Mouse (Mus musculus) gastrocnemius, postnatal 10 days (tissue): Measurements from ENCODE around the gene Tlcd1. TPM values are rescaled to one million over a fixed set of nuclear protein-coding genes. Genes with fewer than 3 reads are reported as not detected.
"Not testable (repeated sequence)": the region's sequence is repeated elsewhere in the genome, so short reads cannot be mapped to it uniquely, and the experiment has no call there.

Experiments
- DNase-seq: peaks from one replicate; pipeline ENCODE4 v3.0.0; 2021; ENCODE audit warnings: mixed read lengths
- total RNA-seq, 2 experiments: library from RNA; stranded (reverse); gene quantifications; 2 replicates each; pipeline ENCODE4 v1.2.3; 2021

Gene Tlcd1
- total RNA-seq, 2 experiments from 2014 or later = 7.4 to 11.9 TPM

DNA sequence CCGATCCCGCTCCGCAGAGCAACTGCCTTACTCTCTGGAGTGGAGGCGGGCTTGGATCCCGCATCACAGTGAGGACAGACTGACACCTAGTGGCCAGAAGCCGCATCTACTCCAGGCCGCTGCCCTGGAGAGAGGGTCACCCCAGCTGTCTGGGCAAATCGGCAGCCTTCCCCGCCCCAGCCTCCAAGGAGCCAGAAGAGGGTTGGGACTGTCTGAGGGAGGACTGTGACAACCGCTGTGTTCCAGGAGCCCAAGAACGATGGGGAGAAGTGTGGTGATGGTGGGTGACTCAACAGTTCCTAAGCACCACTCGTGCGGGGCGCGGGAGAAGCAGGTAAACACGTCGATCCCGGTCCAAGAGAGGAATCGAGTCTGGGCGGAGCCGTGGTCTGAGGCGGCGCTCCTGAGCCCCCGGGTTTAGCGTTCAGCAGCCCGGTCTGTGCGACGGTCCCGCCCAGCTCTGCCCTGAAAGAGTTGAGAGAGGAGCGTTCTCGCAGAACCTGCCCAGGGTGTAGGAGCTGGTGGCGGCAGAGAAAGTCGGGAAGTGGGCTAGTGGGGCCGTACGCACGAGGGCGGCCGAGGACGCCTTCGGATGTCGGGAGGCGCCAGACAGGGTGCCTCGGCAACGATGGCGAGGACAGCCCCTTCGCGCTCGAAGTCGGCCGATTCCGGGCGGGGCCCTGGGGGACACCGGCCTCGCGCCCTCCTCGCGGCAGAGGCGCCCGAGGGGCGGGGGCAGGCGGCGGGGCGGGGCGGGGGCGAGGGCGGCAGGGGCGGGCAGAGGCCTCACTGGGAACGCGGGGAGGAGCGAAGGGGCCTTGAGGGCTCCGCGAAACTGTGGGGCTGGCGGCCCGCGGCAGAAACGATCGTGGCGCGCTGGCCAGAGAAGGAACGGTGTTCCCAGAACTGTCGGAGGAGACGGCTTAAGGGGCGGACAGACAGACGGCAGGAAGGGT, 1.7 kb downstream of the Tlcd1 start:
- peak; percentile 94 for DNase-seq

DNA sequence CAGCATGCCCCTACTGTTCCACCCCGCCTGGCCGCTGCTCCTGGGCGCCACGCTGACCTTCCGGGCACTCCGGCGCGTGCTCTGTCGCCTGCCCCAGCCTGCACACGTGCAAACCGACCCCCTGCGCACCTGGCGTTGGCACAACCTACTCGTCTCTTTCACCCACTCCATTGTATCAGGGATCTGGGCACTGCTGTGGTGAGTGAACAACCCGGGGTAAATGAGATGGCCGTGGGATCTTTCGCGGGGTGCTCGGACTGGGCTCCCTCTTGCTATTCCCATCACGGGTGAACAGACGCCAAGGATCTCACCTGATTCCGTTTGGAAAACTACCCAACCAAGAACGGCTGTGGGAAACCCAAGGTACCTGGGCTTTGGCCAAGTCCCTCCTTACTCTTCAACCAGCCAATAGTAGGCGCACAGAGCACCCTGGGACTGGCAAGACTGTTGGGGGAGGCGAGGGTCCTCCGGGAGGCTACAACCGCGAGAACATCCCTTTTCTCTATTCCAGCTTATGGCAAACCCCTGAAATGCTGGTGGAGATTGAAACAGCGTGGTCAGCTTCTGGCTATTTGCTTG, 2.4 kb downstream of the Tlcd1 start:
- peak; percentile 57 for DNase-seq

DNA sequence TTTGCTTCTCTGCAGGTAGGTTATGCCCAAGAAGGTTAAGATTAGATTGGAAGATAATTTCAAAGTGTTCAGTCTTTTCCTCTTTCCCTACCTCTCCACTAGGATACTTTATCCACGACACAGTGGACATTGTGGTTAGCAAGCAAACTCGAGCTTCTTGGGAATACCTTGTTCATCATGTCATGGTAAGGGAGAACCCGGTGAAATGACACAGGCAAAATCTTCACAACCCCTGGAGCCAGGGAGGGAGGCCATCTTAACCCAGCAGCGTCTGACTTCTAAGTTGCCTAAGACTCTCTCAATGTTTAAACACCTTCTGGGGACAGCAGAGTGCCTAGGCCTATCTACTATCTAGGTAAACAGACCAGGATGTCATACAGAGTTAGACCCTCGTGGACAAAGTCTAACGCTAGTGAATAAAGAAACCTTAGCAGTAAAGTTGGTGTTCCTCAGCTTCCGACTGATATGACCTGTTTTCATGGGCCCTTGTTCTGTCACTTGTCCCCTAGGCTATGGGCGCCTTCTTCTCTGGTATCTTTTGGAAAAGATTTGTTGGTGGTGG, 3.0 kb downstream of the Tlcd1 start:
- DNase-seq = no peak

DNA sequence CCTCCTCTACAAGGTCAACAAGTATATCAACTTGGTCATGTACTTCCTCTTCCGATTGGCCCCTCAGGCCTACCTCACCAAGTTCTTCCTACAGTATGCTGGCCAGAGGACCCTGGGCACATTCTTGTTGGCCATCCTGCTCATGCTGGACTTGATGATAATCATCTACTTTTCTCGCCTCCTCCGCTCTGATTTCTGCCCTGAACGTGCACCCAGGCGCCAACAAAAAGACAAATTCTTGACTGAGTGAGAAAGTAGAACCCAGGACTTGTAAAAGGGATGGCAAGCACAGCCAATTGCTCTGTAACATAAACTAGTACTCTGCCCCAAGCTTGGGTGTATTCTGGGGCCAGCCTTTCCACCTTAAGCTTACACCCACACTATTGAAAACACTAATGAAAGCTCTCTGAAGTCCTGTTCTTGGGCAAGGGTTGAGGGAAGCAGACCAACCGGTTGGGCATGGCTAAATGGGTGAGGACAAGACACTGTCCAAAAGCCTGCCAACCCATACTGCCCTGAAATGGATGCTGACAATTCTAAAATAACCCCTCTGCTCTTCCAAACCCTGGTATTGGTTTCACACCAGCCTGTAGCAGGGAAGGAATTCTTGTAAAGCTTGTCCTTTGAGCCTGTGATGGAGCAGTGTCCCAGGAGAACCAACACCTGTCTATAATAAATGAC, 3.7 kb downstream of the Tlcd1 start:
- DNase-seq = no peak

DNA sequence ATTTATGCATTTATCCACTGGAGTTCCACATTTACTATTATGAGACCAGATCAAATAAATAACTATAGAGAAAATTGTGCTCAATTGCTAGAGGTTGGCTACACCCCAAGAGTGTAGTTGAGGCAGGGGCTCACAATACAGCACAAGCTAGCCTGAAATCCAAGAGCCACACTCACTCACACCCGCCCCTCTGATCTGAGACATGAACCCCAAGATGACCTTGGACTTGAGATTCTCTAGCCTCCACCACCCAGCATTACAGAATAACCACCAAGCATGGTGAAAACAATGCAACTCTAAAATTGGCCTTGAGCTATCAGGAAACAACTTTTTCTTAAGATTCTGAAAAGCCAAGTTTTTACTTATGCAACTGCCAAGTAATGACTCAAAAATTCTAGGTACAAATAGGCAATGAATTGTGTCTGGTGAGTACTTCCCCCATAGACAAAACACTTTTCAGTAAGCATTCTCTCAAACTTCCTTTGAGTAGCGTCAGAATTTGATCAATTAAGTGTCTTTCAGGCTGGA, 5.4 kb downstream of the Tlcd1 start:
- DNase-seq = no peak

DNA sequence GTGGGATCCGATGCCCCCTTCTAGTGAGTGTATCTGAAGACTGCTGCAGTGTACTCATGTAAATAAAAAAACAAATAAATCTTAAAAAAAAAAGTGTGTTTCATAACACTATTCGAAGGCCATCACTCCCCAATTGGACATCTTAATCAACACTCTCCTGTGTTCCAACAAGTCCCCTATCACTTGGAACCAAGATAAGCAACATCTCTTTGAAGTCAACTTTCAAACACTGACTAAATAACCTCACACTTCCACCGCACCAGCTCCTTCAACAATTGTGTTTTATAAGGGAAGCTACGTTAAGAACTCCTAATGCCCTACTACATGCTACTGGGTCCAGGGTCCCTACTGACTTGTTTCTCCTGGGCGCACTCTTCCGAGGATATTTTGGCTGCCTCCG, 5.9 kb downstream of the Tlcd1 start:
- no peak for DNase-seq

DNA sequence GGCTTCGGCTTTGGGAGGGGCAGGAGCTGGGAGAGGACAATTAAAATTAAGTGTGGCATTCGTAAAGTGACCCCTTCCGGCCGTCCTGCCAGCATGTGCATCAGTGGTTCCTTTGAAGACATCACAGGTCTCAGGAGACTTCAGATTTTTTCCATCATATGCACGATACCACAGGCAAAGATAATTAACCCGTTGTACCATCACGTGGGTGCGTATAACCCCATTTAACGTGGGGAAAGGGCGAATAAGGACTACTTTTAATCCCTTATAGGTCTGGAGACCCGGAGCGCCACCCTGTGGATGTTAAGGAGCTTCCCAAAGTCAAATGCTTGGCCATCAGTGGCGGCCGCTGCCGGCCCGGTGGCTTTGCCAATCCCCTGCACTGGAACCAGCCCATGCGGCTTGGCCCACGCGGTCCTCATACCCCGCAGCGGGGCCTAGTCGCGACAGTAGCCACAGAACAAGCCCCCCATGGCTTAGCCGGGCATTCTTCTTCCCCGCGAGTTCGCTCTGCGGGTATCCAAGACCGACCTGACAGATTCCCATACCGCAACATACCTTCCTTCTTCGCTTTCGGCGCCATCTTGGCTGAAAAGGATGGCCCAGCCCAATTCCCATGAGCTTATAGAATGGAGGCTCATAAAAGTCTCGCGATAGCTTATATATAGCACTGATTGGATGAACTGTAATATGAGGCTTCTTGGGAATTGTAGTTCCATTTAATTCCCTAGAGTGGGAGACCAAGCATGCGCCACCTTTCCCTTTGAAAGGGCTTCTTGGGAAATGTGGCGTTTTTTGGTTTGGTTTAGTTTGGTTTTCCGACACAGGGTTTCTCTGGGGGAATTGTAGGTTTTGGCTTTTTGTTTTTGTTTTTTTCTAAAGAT, 6.7 kb downstream of the Tlcd1 start, which contains the start of gene Rpl23a:
Gene Rpl23a, minus strand, starts transcription at position 624 of the 884 bp plus-strand sequence.
- peak; percentile 67 for DNase-seq

DNA sequence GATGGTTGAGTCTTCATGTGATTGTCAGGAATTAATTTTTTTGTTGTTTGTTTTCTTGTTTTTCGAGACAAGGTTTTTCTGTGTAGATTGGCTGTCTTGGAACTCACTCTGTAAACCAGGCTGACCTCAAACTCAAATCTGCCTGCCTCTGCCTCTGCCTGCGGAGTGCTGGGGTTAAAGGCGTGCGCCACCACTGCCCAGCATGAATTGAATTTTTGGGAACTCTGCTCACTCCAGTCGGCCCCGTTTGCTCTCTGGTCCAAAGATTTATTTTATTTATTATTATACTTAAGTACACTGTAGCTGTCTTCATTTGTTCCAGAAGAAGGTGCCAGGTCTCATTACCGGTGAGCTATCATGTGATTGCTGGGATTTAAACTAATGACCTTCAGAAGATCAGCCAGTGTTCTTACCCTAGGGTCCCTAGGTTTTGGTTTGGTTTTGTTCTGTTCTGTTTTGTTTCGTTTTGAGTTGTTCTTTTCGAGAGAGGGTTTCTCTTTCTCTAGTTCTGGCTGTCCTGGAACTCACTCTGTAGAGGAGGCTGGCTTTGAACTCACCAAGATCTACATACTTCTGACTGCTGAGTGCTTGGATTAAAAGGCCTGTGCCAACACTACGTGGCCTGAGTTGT, 7.5 kb downstream of the Tlcd1 start:
- no peak for DNase-seq

DNA sequence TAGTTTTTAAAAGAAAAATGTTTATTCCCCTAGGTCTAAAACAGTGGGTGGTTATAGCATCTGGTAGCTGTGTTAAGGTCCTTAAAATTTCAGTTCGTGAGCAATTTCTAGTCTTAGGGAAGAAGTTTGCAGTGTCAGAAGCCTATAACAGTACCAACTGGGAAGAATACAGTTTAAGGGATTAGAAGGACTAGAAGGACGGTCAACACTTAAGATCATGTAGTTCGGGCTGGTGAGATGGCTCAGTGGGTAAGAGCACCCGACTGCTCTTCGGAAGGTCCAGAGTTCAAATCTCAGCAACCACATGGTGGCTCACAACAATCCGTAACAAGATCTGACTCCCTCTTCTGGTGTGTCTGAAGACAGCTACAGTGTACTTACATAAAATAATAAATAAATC, 8.2 kb downstream of the Tlcd1 start:
- not testable (repeated sequence) for DNase-seq

DNA sequence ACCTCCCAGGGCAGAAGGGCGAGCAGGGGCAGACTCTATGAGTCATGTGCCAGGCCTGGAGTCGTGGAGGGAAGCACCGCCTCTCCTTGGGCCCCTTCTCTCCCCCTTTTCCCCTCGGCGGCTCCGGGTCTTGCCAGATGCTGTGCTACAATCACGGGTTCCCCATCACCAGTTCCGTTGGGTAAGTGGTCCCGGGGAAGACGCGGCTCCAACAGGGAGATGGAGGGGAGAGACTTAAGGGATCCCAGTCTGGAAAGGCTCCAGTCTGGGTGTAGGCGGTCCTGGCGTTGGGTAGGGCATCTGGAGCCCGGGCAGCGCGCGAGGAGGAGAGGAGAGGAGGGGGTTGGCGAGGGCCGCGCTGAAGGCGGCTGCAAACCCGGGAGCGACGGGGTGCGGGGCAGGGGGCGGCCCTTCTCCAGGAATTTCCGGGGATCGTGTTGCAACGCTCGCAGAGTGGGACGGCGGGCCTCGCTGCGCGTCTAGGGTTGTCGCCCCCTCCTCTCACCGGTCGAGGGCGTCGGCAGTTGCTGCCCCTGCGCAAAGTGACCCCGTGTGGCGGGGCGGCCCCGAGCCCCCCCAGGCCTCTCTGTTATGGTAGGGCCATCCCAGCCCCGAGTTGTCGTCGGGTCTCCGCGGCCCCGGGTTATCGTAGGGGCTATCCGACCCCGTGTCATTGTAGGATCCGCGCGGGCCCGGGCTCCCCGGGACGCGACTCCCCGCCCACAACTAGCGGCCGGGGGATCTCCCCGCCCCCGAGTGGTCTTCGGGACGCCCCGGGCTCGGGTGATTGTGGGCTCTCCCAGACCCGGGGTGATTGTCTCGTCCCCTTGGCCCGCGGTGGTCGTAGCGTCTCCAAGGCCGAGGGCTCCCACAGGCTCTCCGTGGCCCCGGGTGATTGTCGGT, 12.1 kb downstream of the Tlcd1 start, which contains the start of gene Rab34:
Gene Rab34, plus strand, starts transcription at position 100 of the 903 bp plus-strand sequence.
- DNase-seq = peak; percentile 79

DNA sequence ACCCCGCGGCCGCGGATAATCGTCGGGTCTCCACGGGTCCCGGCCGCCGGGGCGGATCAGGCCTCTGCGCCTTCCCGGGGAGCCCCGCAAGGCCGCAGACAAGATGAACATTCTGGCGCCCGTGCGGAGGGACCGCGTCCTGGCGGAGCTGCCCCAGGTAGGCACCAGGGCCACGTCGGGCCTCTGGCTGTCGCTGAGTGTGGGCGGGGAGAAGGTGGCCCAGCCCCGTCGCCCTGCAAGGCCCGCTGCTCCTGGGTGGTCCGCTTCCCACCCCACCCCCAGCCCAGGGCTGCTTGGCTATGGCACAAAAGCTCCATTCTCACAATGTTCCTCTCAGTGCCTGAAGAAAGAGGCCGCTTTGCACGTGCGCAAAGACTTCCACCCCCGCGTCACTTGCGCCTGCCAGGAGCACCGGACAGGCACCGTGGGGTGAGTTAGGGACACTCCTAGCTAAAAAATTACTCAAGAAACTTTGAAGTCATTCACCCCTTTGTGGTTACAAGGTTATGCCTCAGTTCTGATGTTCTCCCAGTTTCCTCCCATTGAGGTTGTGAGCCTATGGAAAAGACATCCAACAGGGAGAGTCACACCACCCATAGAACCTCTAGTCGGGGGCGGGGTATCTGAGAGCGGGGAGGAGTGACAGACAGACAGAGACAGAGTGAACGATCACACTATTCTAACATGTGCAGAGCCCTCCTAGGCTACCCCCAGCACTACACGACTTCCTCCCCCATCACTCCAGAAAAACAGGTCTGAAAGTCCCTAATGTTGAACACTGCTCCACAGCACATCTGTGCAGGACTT, 12.9 kb downstream of the Tlcd1 start:
- DNase-seq = peak; percentile 73

DNA sequence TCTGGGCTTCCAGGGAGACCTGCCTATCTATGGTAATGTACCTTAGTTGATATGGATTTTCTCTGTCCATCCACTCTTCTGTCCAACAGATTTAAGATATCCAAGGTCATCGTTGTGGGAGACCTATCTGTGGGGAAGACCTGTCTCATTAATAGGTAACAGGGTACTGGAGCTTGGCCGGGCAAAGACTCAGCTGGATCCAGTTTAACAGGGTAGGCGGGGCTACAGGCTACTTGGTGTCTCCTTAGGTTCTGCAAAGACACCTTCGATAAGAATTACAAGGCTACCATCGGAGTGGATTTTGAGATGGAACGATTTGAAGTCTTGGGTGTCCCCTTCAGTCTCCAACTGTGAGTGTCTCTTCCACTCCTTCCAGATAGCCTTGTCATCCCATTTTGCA, 13.5 kb downstream of the Tlcd1 start:
- DNase-seq = no peak

DNA sequence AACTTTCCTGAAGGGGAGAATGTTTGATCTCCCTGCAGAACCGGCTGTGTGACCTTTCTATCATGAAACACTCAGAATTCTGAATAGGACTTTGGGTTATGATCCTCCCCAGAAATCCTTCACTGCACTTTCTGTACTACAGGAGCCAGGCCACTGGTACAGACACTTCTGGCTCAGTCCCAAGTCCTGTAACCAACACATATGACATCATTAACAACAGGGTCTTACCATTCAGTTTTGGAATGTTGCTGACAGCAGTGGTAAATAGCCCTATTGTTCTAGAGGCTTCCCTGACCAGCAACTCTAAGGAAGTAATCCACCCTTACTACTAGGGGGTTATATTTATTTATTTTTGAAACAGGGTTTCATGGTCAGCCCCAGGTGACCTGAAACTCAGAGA, 16.6 kb downstream of the Tlcd1 start, which contains the start of gene Proca1:
Gene Proca1, plus strand, starts transcription at position 280 of the 400 bp plus-strand sequence.
- no peak for DNase-seq

DNA sequence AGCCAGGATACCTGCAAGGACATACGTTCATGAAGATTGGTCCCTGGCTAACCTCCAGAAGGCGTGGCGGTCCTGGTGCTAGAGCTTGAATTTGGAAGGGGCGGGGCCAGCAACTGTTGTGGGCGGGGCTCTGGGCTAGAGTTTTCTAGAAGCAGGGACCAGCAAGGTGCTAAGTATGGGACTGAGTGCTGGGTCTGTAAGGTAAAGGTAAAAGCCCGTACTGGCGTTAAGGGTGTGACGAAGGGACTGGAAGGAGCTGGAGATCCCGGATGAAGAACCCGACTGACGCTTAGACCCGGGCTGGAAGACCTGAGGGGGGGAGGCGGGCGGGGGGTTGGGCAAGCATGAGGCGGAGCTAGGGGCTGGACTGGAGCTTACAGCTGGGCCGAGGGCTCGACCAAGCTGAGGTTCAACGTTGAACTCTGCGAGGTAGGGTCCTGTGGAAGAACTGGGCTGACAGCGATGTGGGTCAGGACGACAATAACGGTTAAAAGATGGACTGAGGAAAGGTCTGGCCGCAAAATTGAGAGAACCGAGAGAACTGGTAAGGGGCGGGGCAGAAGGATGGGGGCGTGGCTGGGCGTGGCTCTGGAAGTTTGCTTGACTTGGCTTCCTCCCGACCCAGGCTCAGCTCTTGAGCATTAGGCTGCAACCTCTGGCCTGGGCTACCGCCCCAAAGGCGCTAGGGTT, 18.0 kb downstream of the Tlcd1 start:
- peak; percentile 74 for DNase-seq

DNA sequence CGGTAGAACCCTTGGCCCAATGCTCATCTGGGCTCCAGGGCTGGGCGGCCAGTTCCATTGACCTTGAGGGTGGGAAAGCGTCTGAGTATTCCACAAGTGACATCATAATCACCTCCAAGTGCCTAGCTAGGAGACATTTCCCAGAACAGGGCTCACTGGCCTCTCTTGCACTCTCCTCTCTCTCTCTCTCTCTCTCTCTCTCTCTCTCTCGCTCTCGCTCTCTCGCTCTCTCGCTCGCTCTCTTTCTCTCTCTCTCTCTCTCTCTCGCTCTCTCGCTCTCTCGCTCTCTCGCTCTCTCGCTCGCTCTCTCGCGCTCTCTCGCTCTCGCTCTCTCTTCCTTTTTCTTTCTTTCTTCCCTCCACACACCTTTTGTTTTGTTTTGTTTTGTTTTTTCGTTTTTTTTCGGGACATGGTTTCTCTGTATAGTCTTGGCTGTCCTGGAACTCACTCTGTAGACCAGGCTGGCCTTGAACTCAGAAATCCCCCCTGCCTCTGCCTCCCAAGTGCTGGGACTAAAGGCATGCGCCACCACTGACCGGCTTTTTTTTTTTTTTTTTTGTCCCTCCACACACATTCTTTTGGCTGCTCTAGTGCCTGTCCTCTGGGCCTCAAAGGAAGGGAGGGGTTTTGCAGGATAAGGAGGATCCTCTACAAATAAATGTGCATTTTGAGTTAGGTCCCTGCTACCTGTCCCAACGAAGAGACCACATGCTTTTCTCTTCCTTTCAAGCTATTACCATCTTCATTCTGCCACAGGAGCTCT, 18.8 kb downstream of the Tlcd1 start:
- no peak for DNase-seq

DNA sequence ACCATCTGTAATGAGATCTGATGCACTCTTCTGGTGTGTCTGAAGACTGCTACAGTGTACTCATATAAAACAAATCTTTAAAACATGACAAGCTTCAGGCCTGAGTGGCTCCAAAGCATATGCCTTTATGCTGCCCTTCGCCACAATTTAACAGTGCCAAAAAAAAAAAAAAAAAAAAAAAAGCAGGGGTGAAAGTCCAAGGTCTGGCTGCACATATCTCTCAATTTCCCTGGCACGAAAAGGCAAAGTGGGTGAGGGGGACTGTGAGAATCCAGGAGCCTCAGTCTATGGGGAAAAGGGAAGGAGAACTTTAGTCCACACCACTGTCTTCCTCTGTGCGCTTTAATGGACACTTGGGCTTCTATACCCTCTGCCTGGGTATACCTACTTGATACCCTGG, 25.9 kb downstream of the Tlcd1 start:
- DNase-seq = no peak

DNA sequence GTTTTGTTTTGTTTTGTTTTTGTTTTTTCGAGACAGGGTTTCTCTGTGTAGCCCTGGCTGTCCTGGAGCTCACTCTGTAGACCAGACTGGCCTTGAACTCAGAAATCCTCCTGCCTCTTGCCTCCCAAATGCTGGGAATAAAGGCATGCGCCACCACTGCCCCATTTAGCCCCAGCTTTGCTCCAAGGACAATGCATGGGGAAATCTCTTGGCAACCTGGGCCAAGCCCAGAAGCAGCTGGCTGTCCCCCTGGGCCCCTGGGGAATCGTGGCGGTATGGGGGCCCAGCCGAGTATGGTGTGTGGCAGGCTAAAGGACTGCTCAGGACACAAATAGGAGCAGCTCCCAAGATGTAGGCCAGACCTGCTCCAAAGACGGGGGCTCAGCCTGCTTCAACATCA, 27.8 kb downstream of the Tlcd1 start:
- DNase-seq = no peak
